Mouse (Mus musculus) megakaryocyte, embryonic 14.5 days (primary cell): ENCODE data around the gene Lyst.

ENCODE experiments used
- FLI1 ChIP-seq: IDR thresholded peaks from 2 replicates; pipeline ENCODE4 v1.6.1; 2012; ENCODE audit warnings: low read length, inconsistent platforms, mixed read lengths
- GATA1 ChIP-seq: IDR thresholded peaks from 3 replicates; pipeline ENCODE4 v1.6.1; 2012; ENCODE audit warnings: mixed read lengths, low read length, inconsistent platforms, borderline replicate concordance

GRCm38 (mm10) chr13:13681642-13682041 lies 91.4 kb downstream of the Lyst start:
- TF ChIP-seq GATA1 (no peak), FLI1 (no peak)
